ENCODE assay signal across 27 mouse cellular contexts in genomic region chr9:56304526-56304925, GRCm38 (mm10).
"Had no signal": no experiment of that assay in that cellular context is flagged by ENCODE, and none has a peak within 500 bp of the region (broad histone marks: within the 10 kb centered on the region; RNA-seq: fewer than 3 reads in every experiment).

No protein-coding gene starts in this region.

- H3K27ac ChIP-seq: embryonic facial prominence, embryonic 10.5 days; embryonic facial prominence, embryonic 12.5 days; embryonic facial prominence, embryonic 13.5 days; embryonic facial prominence, embryonic 15.5 days; forebrain, embryonic 10.5 days; forebrain, embryonic 12.5 days; forebrain, embryonic 13.5 days; gastrocnemius, adult 2 months had no signal

- H3K9ac ChIP-seq: embryonic facial prominence, embryonic 12.5 days; embryonic facial prominence, embryonic 13.5 days; embryonic facial prominence, embryonic 15.5 days; forebrain, embryonic 12.5 days; forebrain, embryonic 13.5 days; forebrain, postnatal 0 days had no signal

- H3K9me3 ChIP-seq: embryonic facial prominence, embryonic 10.5 days; embryonic facial prominence, embryonic 12.5 days; embryonic facial prominence, embryonic 13.5 days; embryonic facial prominence, embryonic 15.5 days; forebrain, embryonic 10.5 days; forebrain, embryonic 12.5 days; forebrain, embryonic 13.5 days had no signal

- H3K36me3 ChIP-seq: embryonic facial prominence, embryonic 10.5 days; embryonic facial prominence, embryonic 12.5 days; embryonic facial prominence, embryonic 13.5 days; embryonic facial prominence, embryonic 15.5 days; forebrain, embryonic 10.5 days; forebrain, embryonic 12.5 days had no signal

- H3K4me1 ChIP-seq: embryonic facial prominence, embryonic 15.5 days had no signal

- H3K4me2 ChIP-seq: embryonic facial prominence, embryonic 12.5 days; embryonic facial prominence, embryonic 13.5 days; embryonic facial prominence, embryonic 15.5 days; forebrain, embryonic 12.5 days; forebrain, embryonic 13.5 days had no signal

- H3K27me3 ChIP-seq: embryonic facial prominence, embryonic 12.5 days; embryonic facial prominence, embryonic 13.5 days; embryonic facial prominence, embryonic 15.5 days; forebrain, embryonic 12.5 days; forebrain, embryonic 13.5 days had no signal

- H3K4me3 ChIP-seq: embryonic facial prominence, embryonic 10.5 days; embryonic facial prominence, embryonic 12.5 days; embryonic facial prominence, embryonic 13.5 days; embryonic facial prominence, embryonic 15.5 days; erythroblast, embryonic 14.5 days; forebrain, embryonic 10.5 days; forebrain, embryonic 12.5 days; forebrain, embryonic 13.5 days; gastrocnemius, adult 2 months had no signal

- ATAC-seq: forebrain, embryonic 13.5 days; forebrain, embryonic 14.5 days; forebrain, embryonic 16.5 days; forebrain, postnatal 0 days had no signal

- DNase-seq: cerebellum, adult 2 months; cerebellum, adult 8-10 months; cerebellum, adult 9-10 months; cerebellum, adult 9-11 months; cerebellum, postnatal 10 days; cerebellum, postnatal 14 days; cerebellum, postnatal 25 days; cerebellum, postnatal 36 days; embryo, embryonic 11 days; forebrain, postnatal 0 days; gastrocnemius, adult 2 months; gastrocnemius, postnatal 10 days; gastrocnemius, postnatal 14 days; gastrocnemius, postnatal 25 days; gastrocnemius, postnatal 36 days; heart, adult 11 months; heart, adult 18-20 months had no signal
